Mouse (Mus musculus): ENCODE results near the gene Serpina3i.

Serpina3i gene

GRCm38 (mm10) chr12:104293963-104294362 lies 31.0 kb downstream of the Serpina3i start:
- no peak for DNase-seq (ENCODE audit: low spot score in 2 of 2)

GRCm38 (mm10) chr12:104298049-104298448 lies 35.1 kb downstream of the Serpina3i start:
- no peak for DNase-seq (ENCODE audit: low spot score in 2 of 2)

GRCm38 (mm10) chr12:104305991-104306390 lies 43.1 kb downstream of the Serpina3i start:
- no peak for DNase-seq (ENCODE audit: low spot score in 2 of 2)

GRCm38 (mm10) chr12:104314253-104314652 lies 51.3 kb downstream of the Serpina3i start, which contains the start of gene Serpina3j:
Gene Serpina3j, plus strand, starts transcription at chr12:104314553.
- no peak for DNase-seq (ENCODE audit: low spot score in 2 of 2)
